Mouse (Mus musculus): ENCODE results near the gene Rictor.

GRCm38 (mm10) chr15:6715237-6715636 lies 7.1 kb downstream of the Rictor start:
- no peak for TF ChIP-seq CTCF (IDR thresholded peaks at IDR 0.05; ENCODE audit: insufficient read depth, low read depth, low read length)
- no peak for TF ChIP-seq POLR2A (IDR thresholded peaks at IDR 0.05; ENCODE audit: insufficient read depth, low read depth, low read length)

Measured in olfactory bulb, adult 2 months (tissue).